Mouse (Mus musculus) right cerebral cortex, adult 18-20 months (tissue): Measurements from ENCODE around the gene Inpp4a.

ENCODE experiments used
- DNase-seq: peaks from one replicate; pipeline ENCODE4 v3.0.0; 2022; ENCODE audit warnings: mixed read lengths

Gene Inpp4a

DNA sequence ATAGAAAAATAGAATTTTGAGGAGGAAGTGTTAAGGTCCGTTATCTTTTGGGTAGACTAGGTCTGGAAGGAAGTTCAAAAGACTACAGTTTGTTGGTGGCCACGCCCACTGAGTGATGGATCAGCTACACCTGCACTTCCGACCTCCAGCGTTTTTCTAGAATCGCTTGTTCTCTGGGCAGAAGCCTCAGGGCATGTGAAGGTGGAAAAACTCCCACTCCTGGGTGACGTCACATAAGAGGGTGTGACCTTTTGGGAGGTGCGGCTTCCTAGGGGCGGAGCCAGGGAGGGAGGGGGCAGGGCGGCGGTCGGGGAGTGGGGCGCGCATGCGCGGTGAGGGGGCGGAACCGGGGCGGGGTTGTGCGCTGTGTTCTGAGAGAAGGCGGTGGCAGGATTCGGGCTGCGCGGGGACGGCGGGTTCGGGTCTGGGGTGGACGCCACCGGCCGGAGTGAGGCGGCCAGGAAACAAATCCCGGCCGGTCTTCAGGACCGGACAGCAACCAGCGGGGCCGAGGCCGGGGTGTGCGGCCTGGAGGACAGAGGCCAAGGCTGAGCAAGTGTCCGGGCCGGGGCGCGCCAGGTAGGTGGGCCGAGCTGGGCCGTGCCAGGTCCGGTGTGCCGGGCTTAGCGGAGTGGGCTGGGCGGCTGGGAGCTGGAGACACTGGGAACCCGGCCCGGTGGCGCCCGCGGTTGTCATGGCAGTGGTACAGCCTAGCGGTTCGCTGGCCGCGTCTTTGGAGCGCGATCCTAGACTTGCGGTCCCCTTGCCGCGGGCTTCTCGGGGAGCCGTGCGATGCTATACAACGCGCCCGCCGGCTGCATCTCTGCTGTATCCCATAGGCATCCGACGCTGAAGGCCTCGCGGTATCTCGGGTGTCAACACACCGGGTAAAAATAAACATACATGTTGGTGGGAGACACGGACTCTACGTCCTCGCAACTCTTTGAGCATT, at the start of gene Inpp4a:
Gene Inpp4a (plus strand): TSS at position 326 of the 952 bp plus-strand sequence.
- peak; percentile 92 for DNase-seq

DNA sequence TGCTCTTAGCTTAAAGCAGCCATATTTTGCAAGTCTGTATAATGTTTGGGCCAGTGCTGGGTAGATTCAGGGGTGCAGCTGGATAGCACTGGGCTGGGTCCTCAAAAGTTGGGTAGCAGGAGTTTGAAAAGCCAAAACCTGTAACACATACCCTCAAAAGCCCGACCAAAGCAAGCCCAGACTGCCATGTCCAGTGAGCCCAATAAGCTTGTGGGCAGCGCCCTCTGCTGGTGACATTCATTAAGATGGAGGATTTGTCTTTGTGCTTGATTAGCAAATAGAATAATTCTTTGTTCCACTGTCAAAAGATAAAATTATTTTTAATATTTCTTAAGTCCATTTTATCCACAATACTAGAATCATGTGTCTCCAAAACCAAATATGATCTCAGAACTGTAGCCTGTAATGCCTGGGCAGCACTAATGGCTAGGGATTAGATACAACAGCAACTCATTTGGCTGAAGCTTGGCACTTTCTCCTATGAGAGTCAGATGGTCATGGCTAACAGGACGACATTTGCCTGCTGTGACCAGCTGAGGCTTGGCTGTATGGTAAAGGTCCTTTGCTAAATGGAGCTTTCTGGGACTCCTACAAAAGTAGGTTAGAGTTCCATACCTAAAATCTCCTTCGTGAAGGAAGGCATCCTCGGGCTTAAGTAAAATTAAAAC, 48.9 kb upstream of the Inpp4a start:
- peak; percentile 73 for DNase-seq

DNA sequence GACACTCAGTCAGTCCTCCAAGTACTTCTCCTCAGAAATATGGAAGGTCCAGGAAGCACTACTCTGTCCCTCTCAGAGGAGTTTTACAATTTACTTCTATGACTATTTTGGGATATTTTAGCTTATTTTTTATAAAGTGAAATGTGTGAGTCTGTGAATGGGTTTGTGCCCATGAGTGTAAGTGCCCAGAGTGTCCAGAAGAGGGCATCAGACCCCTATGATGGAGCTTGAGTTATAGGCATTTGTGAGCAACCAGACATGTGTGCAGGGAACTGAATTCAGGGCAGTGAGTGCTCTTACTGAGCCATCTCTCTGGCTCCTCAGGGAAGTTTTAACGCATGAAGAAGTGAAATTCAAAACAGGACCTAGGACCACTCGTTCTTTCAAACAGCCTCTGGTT, 41.2 kb upstream of the Inpp4a start:
- DNase-seq: no peak

DNA sequence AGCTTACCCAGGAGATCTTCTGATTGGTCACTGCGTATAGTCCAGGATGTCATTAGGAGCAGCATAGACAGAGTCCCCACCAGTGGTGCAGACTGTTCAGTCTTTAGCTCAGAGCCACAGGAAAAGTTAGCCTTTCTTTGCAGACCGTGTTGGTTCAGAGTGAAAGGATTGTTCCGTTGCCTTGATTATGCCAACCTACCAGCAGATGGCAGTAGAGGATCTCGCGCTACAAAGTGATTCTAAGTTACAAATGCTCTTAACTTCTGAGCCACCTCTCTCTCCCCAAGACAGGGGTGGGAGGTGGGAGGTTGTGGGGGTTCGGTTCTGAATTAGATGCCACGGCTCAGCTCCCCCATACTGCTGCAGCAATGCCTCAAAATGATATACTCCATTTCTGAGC, 27.2 kb upstream of the Inpp4a start:
- peak; percentile 68 for DNase-seq

DNA sequence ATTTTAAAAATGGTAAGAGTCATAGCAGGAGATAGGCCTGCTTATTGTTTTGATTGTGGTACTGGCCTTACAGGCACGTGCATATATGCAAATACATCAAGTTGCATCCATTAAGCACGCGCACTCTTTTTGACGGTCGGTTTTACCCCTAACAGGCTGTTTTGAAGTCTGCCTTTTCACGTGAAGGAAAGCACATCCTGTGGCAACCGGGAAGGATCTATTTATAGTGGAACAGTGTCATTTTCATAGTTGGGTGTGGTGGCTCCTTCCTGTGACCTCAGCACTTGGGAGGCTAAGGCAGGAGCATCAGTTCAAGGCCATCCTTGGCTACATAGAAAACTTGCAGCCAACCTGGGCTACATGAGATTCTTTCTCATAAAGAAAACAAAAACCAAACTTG, 13.1 kb upstream of the Inpp4a start:
- DNase-seq: no peak

DNA sequence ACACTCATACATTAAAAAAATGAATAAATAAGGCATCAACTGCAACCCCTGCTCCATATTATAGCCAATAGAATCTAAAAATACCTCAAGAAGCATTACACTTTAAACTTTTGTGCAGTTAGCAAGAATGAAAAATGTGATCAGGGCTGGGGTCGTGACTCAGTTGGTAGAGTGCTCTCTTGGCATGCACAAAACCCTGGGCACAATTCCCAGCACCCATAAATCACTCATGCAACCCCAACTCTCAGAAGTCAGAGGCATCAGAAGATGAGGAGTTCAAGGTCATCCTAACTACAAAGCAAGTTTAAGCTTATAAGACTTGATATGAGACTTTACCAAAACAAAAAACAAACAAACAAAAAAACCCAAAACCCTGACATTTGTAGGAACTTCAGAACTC, 11.9 kb upstream of the Inpp4a start:
- DNase-seq: no peak

DNA sequence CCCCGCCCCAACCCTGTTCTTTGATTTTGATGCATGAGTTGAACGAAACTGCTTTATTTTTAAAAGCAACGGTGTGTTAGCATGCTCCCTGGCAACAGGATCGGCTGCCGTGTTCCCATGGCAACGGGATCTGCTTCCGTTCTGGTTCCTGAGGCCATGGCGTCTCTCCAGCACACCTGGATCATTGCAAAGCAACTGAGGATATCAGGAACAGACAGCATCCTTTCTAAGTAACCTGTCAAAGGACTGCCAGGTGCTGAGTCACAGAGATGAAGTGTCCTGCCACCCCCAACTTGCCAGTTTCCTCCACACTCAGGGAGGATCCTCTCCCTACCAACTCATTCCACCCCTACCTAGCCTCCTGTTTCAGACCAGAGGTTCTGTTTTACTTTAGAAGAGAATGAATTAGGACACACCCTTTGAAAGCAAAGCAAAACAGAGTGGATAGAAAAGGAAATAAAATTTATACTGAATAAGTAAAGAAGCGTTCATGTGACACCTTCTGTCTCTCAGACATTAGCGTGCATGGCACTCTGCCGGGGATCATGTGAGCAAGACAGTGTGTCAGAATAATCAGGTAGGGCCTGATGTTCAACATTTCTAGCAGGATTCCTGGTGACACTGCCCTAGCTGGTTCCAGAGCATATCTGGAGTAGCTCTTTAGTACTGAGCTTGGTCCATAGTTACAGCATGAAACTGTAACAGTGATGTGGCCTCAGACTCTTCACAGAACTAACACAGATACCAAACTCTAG, 11.3 kb upstream of the Inpp4a start:
- peak; percentile 69 for DNase-seq

DNA sequence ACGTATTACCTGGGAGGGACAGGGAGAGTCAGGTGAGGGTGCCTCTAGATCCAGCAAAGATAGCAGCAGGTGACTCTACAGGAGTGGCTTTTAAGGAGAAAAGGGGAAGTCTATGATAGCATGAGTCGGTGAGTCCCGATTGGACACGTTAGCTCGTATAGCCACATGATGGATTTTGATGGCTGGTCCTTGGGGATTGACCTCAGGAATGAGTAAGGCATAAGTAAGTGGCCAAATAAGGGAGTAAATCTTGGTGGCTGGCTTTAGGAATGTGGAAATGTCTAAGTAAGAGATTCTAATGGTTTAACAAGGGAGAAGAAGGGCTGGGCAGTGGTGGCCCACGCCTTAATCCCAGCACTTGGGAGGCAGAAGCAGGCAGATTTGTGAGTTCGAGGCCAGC, 10.7 kb upstream of the Inpp4a start:
- no peak for DNase-seq

DNA sequence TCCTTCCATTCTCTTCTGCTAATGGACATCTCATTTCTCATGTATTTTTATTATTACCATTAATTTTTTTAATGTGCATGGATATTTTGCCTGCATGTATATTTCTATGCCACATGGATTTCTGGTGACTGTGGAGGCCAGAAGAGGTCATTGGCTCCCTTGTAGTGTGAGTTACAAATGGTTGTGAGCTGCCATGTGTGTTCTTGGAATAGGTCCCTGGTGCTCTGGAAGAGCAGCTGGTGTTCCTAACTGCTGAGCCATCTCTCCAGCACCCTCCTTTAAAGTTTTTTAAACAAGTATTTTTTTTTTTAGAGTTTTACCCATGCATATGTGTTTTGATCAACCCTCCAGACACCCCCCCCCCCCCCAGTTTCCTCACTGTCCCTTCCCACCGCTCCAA, 3.3 kb upstream of the Inpp4a start:
- DNase-seq: no peak

DNA sequence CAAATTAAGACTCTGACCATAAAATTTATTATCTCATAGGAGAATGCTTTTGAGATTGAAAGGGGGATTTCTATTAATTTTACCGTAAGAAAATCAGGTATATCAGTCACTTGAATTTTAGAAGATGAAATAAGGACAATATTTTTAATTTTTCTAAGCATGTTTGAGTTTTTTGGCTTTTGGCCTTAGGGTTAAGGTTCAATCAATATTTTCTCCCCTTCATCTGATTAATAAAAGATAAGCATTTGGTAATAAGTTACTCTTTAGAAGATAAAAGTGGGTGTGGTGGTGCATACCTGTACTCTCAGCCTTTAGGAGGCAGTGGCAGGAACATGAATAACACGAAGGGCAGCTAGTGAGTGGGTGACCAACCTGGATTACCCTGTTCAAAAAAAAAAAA, 761 bp upstream of the Inpp4a start:
- DNase-seq: no peak

DNA sequence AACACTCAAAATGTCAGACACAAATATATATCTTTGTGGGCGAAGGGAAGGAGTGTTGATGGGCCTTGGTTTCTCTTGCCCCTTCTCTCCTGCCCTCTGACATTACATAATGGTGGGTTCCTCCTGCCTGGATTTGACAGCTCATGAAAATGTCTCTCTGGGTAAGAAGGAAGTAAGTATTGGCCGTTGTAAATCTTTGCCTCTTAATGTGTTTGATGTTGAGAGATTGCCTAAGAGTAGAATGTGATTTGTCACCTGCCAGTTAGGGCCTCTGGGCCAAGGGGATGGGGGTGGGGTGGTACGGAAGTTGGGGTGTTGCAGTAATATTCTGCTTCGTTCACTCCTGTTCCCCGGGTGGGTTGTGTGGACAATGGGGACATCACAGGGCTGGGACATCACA, 985 bp downstream of the Inpp4a start:
- DNase-seq: no peak

DNA sequence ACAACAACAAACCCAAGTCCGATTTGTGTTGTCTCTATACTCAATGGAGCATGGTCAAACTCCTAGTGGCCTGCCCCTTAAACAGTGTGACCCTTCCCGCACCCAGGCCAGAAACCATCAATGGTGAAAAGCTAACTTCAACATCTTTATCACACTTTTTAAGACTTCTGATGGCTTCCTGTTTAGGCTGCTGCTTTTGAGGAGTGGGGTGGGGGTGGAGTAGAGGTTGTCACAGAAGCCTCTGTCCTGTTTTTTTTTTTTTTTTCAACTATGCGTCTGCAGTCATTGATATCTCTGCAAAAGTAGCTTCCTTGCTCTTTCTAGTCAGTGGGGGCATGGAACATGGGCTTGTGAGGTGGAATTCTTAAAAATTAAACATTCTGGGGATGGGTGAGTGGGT, 3.1 kb downstream of the Inpp4a start:
- no peak for DNase-seq

DNA sequence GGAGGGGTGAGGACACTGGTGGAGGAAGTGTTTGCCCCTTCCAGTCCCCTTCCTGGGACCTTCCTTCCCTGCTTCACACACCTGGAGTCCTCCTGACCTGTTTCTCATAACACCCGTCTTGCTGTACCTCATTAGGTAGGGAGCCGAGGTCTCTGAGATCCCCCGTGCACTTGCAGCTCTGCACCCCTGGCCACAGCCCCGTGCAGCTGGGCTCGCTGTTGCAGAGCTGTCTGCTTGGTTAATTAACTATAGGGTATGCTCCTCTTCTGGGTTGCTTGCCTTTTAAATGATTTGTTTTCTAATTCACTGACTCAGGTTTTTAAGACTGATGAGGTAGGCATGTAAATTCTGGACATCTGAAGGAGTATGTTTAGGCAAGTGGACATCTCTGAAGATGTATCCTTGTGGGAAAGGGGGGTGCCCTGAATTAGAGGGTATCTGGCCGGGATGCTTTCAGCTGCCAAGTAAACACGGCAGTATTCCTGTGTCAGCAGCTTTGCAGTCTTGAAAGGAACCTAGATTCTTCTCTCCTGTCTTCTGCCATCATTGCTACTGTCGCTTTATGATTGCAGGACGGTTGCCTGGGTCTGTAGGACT, 6.1 kb downstream of the Inpp4a start:
- DNase-seq: no peak

DNA sequence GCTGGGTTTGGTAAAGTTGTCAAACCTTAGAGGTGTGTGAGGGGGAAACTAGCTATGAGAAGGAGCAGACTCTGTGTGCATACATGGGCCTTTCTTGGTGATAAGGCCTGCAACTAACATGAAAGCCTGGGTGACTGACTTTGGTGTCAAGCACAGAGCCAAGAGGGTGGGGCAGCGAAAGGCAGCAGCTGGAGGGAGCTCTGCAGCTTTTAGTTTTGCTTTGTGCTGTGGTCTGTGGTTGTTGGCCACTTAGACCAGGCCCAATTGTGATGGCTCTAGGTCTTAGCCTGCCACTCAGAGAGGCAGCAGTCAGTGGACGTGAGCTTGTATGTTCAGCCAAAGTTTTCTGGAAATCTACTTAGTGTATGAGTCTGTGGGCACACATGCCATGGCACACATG, 7.9 kb downstream of the Inpp4a start:
- no peak for DNase-seq

DNA sequence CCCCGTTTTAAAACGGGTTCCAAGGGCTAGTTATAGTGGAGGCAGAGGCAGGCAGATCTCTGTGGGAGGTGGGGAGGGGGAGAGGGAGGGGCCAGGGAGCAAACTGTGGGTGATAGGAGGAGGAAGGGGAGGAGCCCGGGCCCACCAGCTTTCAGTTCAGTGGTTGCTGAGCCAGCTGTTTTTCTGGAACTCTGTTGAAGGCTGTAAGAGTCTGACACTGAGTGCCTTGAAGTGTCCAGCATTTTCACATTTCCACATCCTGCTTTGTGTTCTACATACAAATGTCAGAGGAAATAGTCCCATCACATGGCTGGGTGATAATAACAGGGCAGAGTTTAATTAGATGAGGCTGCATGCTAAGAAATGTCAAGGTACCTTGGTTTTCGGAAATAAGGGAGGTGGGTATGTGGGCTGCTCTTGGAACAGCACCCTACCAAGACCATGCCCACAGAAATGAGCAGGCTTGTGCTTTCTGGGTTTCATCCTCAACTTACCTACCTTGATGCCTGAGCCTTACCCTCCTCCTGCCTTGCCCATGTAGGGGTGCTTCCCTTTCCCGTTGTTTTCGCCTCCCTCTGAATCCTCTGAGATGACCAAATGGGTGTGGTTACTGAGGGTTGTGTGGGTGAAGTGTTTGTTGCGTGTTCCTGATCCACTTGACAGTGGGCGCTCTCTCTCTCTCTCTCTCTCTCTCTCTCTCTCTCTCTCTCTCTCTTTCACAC, 8.5 kb downstream of the Inpp4a start:
- DNase-seq: no peak

DNA sequence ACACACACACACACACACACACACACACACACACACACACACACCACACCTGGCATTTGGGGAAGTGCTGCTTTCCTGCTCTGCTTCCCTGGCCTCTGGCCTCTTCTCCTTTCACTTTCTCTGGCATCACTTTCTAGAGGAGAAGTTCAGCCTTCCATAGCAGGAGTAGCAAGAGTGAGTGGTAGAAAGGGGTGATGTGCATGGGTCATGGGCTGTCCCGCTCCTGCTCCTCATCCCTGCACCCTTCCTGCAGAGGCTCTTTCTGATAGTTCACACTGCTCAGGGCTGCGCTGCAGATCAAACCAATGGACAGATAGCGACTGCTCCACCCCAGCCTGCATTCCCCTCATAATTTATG, 9.1 kb downstream of the Inpp4a start:
- DNase-seq: no peak

DNA sequence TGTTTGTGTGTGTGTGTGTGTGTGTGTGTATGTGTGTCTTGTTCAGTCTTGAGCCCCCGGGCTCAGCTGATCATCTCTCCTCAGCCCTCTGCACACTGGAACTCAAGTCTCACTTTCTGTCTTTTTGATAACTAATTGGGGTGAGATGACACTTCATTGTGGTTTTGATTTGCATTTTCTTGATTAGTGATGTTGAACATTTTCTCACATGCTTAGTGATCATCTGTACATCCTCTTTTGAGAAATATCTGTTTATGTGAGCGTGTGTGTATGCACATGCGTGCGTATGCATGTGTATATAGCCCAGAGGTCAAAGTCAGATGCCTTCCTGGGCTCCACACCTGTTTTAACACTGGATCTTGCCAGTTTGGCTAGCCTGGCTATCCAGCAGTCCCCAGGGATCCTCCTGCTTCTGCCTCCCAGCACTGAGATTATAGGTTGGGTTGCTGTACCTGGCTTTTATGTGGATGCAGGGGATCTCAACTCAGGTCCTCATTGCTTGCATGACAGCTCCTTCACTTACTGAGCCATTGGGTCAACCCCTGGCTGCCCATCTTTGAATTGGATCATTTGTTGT, 10.4 kb downstream of the Inpp4a start:
- DNase-seq: no peak

DNA sequence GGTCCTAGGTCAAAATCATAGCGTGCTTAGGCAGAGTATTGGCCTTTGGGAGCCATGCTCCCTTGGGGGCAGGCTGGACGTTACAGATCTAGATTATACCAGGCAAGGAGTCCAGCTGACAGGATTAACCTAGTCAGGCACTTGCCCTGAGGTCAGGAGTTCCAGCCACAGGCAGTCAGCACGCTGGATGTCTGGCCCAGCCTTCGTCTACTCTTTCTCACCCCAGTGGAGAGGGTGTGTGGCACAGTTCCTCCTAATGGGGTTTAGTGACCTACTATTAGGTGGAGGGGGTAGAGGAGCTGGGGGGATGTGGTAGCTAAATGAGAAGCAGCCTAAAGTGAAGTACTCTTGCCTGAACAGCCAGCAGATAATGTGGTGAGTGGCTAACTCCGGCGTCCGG, 14.7 kb downstream of the Inpp4a start:
- DNase-seq: no peak

DNA sequence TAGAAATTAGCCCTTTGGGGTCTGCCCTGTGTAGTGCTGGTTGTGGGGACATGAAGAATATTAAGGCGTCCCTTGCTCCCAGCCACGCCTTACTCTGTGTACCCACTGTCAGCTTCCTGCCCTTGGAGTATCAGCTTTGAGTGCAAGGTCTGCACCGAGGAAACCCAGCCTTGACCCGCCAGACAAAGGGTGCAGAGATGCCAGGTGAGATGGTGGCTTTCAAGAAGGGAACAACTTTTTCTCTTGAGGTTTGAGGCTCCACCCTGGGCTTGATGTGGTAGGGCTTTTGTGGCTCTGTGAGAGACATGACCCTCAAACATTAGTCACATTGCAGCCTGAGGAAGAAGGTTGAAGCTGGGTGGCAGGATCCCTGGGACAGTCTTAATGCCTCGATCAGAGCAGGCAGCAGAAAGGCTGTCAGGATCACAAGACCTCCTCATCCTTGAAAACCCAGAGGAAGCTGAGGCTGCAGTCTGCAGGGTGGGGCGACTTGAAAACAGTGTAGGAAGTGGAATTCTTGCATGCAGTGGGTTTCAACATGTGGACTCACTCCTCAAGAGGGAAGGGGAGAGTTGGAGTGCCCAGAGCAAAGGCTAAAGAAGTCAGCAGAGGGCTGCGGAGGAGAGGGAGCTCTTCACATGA, 18.1 kb downstream of the Inpp4a start:
- no peak for DNase-seq

DNA sequence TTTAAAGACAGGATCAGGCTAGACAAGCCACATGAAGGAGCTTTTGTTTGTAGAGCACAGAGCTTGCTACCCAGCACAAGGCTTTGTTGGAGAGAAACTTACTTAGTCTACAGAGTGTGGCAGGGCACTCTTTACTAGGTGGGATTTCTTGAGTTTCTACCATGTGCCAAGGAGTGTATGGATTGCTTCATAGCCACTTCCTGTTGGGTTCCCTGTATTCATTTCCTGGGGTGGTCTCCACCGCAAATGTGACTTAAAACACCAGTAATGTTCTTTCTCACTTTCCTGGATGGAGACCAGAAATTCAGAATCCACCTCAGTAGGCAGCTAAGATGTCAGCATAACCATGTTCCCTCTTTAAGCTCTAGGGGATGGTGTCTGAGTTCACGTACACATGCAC, 18.9 kb downstream of the Inpp4a start:
- no peak for DNase-seq

DNA sequence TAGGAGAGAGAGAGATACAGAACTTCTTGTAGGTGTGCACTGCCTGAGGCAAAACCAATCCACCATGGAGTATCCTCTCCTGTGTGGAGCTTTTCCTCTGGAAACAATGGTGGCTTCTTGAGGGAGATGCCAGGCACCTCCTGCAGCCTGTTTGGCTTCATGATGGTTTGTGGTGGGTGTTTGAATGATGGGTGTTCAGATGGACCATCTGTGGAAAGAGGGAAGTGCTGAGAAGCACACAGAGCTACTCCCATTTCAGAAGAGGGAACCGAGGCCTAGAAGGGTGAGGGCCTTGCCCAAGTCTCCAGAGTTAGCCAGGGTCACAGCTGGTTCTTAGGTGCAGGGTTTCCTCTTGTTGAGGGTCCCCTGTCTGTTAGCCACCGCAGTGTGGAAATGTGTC, 23.0 kb downstream of the Inpp4a start:
- no peak for DNase-seq

DNA sequence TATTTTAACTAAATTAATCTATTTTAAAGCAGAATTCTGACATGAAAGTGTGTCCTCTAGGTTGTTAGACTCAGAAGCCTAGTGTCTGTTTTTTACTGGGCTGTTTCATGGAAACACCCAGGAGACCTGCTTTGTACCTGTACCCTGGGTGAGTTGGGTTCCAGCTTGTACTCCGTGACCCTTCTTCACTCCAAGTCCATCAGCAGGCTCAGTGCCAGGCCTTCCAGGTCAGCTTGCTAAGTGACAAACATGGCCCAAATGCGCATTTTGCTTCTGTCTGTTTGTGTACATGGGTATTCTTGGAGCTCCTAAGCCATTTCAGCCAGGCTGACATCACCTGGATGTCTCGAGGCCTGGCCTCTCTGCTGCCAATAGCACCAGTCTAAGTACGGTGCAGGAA, 23.5 kb downstream of the Inpp4a start:
- no peak for DNase-seq
